Mouse (Mus musculus): ENCODE measurements at regions not wholly inside any gene's neighbourhood (a gene's known extent, or its start where the extent isn't known, plus 50 kb on each side); places are given as distances from the start of the nearest gene placed in this dataset.

DNA sequence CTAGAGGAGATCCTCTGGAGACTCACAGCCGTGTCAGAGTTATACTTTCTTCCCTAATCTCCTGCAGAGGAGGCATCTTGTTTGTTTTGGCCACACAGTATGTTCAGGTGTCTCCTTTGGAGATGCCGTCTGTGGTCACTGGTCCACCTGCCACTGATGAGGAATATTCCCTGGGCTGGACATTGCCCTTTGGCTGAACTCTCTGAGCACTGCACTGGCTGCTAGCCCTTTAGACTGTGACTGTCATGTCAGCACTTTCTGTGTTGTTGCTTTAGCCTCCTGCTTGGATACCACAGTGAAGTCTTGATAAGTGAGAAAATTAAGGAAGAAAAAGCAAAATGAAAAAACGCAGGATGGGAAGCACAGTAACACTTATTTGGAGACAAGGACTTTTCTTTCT, 124.5 kb upstream of the C9orf72 start:
- Histone ChIP-seq H3K4me3 (replicated peaks; ENCODE audit: low read length) (no peak overlapping the region), H3K9ac (ENCODE audit: low read depth, low read length, severe bottlenecking) (no peak overlapping the region), H3K4me2 (replicated peaks; ENCODE audit: low read depth, low read length, severe bottlenecking) (no peak overlapping the region), H3K9me3 (ENCODE audit: control insufficient read depth, low read length) (no peaks in the 10 kb centered on the region), H3K36me3 (ENCODE audit: control insufficient read depth, insufficient read depth, low read length) (no peaks in the 10 kb centered on the region), H3K27ac (replicated peaks; ENCODE audit: low read depth, low read length) (no peak overlapping the region), H3K27me3 (ENCODE audit: control insufficient read depth, insufficient read depth, low read length) (no peaks in the 10 kb centered on the region), H3K4me1 (ENCODE audit: control insufficient read depth, insufficient read depth, low read length) (no peaks in the 10 kb centered on the region; the same call in 1 of the 2 replicates)
- 80% methylated on average over 3 of the region's 3 CpGs for WGBS
- ATAC-seq (ENCODE audit: low FRiP score, low read depth) (no peak), DNase-seq (ENCODE audit: low spot score) (no peak)
- no peak for TF ChIP-seq POLR2A (IDR thresholded peaks at IDR 0.05; ENCODE audit: borderline replicate concordance, extremely low read depth, insufficient read depth, insufficient read length)

DNA sequence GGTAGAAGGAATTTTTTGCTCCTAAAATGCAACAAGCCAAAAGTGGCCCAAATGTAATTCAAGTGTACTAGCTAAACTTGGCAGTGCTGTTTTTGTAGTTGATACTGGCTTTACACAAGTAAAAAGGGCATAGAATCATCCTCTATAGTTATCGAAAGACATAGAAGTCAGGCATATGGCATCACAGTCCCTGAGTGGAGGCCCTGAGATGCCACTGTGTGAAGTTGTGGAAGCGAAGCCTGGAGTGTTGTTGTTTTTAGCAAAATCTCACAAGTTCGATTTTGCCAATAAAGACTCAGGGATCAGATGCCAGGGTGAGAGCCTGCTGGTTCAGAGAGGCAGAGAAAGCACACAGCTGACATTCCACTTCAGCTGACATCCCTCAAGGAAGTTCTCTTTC, 121.6 kb upstream of the C9orf72 start:
- no peak for DNase-seq (ENCODE audit: low spot score)
- no peak overlapping the region for H3K4me2 ChIP-seq (replicated peaks; ENCODE audit: low read depth, low read length, severe bottlenecking)
- TF ChIP-seq POLR2A (IDR thresholded peaks at IDR 0.05; ENCODE audit: borderline replicate concordance, extremely low read depth, insufficient read depth, insufficient read length): no peak
- H3K27ac ChIP-seq (replicated peaks; ENCODE audit: low read depth, low read length): no peak overlapping the region
- no peaks in the 10 kb centered on the region for H3K9me3 ChIP-seq (ENCODE audit: control insufficient read depth, low read length)
- 88% methylated on average over 3 of the region's 3 CpGs for WGBS
- no peak for ATAC-seq (ENCODE audit: low FRiP score, low read depth)
- no peak overlapping the region for H3K4me3 ChIP-seq (replicated peaks; ENCODE audit: low read length)
- no peak overlapping the region for H3K9ac ChIP-seq (ENCODE audit: low read depth, low read length, severe bottlenecking)
- H3K4me1 ChIP-seq (ENCODE audit: control insufficient read depth, insufficient read depth, low read length): no peaks in the 10 kb centered on the region
- no peaks in the 10 kb centered on the region for H3K36me3 ChIP-seq (ENCODE audit: control insufficient read depth, insufficient read depth, low read length)
- no peaks in the 10 kb centered on the region for H3K27me3 ChIP-seq (ENCODE audit: control insufficient read depth, insufficient read depth, low read length)

DNA sequence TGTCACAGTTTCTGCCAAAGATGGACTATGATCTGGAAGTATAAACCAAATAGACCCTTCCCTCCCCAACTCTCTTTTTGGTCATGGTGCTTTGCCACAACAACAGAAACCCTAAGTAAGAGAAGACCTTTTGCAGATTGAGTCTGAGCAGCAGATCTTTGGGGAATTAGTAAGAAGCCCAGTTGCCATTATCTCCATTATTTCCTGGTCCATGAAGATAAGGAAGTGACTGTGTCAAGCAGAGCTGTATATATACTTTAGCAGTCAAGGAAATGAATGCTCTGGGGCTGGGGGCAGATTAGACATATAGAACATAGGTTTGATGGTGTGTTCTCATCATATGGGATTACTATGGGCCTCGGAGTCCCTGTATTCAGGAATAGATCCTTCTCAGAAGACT, 117.8 kb upstream of the C9orf72 start:
- WGBS: 76% methylated on average over 1 of the region's 1 CpGs
- DNase-seq (ENCODE audit: low spot score): no peak
- no peaks in the 10 kb centered on the region for H3K36me3 ChIP-seq (ENCODE audit: control insufficient read depth, insufficient read depth, low read length)
- H3K27ac ChIP-seq (replicated peaks; ENCODE audit: low read depth, low read length): no peak overlapping the region
- no peak overlapping the region for H3K9ac ChIP-seq (ENCODE audit: low read depth, low read length, severe bottlenecking)
- H3K4me2 ChIP-seq (replicated peaks; ENCODE audit: low read depth, low read length, severe bottlenecking): no peak overlapping the region
- H3K4me3 ChIP-seq (replicated peaks; ENCODE audit: low read length): no peak overlapping the region
- H3K9me3 ChIP-seq (ENCODE audit: control insufficient read depth, low read length): no peaks in the 10 kb centered on the region
- no peaks in the 10 kb centered on the region for H3K4me1 ChIP-seq (ENCODE audit: control insufficient read depth, insufficient read depth, low read length)
- no peak for TF ChIP-seq POLR2A (IDR thresholded peaks at IDR 0.05; ENCODE audit: borderline replicate concordance, extremely low read depth, insufficient read depth, insufficient read length)
- H3K27me3 ChIP-seq (ENCODE audit: control insufficient read depth, insufficient read depth, low read length): no peaks in the 10 kb centered on the region
- ATAC-seq (ENCODE audit: low FRiP score, low read depth): no peak

DNA sequence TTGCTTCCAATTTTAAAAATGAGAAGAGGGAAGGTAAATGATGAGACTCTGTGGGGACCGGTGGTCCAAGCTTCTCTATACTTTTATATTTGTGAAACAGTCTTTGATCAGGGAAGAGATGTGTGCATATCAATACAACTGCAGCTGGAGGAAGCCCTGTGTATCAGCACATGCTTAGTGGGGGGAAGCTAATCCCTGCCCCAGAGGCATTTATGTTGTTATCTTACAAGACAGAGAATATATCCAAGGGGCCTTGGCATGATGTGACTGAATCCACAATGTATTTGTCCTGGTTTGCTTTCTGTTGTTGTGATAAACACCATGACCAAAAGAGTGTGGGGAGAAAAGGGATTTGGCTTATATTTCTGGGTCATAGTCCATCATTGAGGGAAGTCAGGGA, 105.2 kb upstream of the C9orf72 start:
- H3K27ac ChIP-seq (replicated peaks; ENCODE audit: low read depth, low read length): no peak overlapping the region
- no peak for DNase-seq (ENCODE audit: low spot score)
- no peak for ATAC-seq (ENCODE audit: low FRiP score, low read depth)
- no peak for TF ChIP-seq POLR2A (IDR thresholded peaks at IDR 0.05; ENCODE audit: borderline replicate concordance, extremely low read depth, insufficient read depth, insufficient read length)
- no peaks in the 10 kb centered on the region for H3K36me3 ChIP-seq (ENCODE audit: control insufficient read depth, insufficient read depth, low read length)
- H3K9ac ChIP-seq (ENCODE audit: low read depth, low read length, severe bottlenecking): no peak overlapping the region
- H3K9me3 ChIP-seq (ENCODE audit: control insufficient read depth, low read length): no peaks in the 10 kb centered on the region
- H3K27me3 ChIP-seq (ENCODE audit: control insufficient read depth, insufficient read depth, low read length): no peaks in the 10 kb centered on the region
- 92% methylated on average over 1 of the region's 1 CpGs for WGBS
- H3K4me1 ChIP-seq (ENCODE audit: control insufficient read depth, insufficient read depth, low read length): no peaks in the 10 kb centered on the region
- H3K4me2 ChIP-seq (replicated peaks; ENCODE audit: low read depth, low read length, severe bottlenecking): no peak overlapping the region
- H3K4me3 ChIP-seq (replicated peaks; ENCODE audit: low read length): no peak overlapping the region

DNA sequence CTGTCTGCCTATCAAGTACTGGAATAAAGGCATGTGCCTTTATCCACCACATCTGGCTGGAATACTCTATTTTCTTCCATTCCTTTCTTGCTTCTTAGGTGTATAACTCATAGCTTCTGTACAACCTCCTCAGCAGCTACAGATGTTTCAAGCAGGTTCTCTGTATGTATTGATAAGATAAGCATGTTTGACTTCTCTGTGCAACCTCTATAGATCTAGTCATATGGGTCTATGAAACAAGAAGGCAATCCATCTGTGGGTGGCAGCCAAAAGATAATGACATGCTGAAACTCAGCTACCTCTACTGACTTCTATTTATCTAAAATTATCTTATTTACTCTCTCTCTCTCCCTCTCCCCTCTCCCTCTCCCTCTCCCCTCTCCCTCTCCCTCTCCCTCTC, 99.3 kb upstream of the C9orf72 start:
- no peaks in the 10 kb centered on the region for H3K4me1 ChIP-seq (ENCODE audit: control insufficient read depth, insufficient read depth, low read length)
- ATAC-seq (ENCODE audit: low FRiP score, low read depth) (no peak), DNase-seq (ENCODE audit: low spot score) (no peak)
- H3K36me3 ChIP-seq (ENCODE audit: control insufficient read depth, insufficient read depth, low read length): no peaks in the 10 kb centered on the region
- no peak for TF ChIP-seq POLR2A (IDR thresholded peaks at IDR 0.05; ENCODE audit: borderline replicate concordance, extremely low read depth, insufficient read depth, insufficient read length)
- no peaks in the 10 kb centered on the region for H3K27me3 ChIP-seq (ENCODE audit: control insufficient read depth, insufficient read depth, low read length)
- no peak overlapping the region for H3K27ac ChIP-seq (replicated peaks; ENCODE audit: low read depth, low read length)
- no peaks in the 10 kb centered on the region for H3K9me3 ChIP-seq (ENCODE audit: control insufficient read depth, low read length)
- no peak overlapping the region for H3K4me3 ChIP-seq (replicated peaks; ENCODE audit: low read length)
- H3K9ac ChIP-seq (ENCODE audit: low read depth, low read length, severe bottlenecking): no peak overlapping the region
- H3K4me2 ChIP-seq (replicated peaks; ENCODE audit: low read depth, low read length, severe bottlenecking): no peak overlapping the region
